Mouse (Mus musculus): Measurements from ENCODE around the gene Elmo1.
A peak's percentile ranks its signal among the peaks of the same experiment; 100 is the strongest.

The Elmo1 gene

DNA sequence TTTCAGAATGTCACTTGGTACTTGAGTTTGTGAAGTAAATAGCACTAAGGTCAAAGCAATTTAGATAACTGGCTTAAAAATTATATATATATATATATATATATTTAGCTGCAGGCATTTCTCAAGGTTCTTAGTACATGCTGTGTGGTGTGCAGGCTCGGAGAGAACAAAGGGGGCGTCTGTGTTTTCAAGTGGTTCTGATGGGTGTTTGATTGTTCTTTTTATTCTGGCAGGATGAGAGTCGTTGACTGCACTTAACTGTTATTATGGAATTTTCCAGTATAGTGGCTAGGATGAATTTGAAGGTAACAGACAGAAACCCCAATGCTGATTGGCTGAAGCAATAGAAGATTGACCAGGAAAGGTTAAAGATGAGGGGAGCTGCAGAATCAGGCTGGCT, 33.6 kb downstream of the Elmo1 start:
- no peak for DNase-seq (ENCODE audit: low spot score)

DNA sequence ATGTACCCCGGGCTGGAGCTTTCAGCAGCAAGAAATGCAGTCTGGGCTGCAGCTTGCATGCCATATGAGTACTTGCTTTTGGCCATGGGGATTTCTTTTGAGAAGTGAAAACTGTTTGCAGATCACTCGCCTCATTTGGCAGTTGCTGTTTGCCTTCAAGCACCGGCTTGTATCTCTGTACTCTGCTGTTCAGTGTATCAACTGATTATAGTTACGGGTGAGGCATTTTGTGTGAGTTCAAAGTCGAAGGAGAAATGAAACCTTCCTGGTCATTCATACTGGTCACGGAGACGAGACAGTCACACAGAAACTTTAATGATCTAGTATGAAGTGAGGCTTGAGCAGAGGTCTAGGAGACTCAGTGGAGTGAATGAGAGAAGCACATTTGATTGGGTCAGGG, 34.6 kb downstream of the Elmo1 start:
- no peak for DNase-seq (ENCODE audit: low spot score)

DNA sequence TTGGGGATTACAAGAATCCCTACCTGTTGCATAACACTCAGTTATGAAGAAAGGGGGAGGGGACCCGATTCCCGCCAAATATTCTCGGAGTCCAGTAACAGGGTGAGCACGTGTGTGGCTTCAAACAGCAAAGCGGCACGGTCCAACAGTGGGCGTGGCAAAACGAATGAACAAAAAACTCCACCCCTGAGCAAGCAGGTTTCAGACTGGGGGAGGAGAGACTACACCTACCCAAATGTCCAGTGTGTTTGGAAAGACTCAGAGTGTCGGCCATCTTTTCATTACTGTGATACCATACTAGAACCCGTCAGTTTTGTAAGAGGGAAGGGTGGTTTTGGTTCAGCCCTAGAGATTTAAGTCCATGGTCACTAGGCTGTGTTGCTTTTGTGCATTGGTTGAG, 35.4 kb downstream of the Elmo1 start:
- DNase-seq (ENCODE audit: low spot score): no peak

GRCm38 (mm10) chr13:20127553-20127952, 37.2 kb downstream of the Elmo1 start:
- no peak for DNase-seq (ENCODE audit: low spot score)

DNA sequence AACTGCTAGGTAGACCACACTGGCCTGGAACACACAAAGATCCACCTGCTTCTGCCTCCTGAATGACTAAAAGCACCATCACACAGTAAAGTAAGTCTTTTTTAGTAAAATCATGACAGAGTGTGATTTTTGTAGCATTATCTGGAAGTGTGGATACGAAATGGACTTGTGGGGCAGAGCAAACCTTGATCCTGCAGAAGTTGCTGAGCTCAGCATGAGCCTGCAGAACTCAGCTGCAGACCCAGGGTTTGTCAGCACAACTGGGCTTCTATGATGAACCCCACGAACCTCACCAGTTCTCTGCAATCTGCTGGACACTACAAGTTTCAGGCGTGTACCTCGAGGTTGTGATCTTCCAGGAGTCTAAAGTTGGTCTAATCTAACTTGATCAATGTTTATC, 37.7 kb downstream of the Elmo1 start:
- DNase-seq (ENCODE audit: low spot score): no peak

DNA sequence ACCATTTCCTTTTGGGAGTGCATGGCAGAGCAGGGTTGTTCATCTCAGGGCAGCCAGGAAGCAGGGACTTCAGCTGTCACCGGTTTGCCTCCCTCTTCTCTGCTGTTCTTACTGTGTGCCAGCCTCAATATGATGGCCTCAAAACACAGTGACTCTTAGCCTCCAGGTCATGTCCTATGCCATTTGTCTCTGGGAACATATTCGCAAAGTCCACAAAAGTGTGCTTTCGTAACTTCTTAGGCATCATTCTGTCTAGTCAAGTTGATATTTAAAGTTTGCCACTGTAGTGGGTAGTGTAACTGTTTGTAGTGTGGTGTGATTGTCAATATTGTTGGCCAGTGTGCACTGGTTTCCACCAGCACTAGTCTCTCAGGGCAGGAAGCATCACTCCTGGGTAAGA, 40.3 kb downstream of the Elmo1 start:
- DNase-seq (ENCODE audit: low spot score): no peak

GRCm38 (mm10) chr13:20131322-20131997, 41.1 kb downstream of the Elmo1 start:
- DNase-seq (ENCODE audit: low spot score): peak; percentile 53

DNA sequence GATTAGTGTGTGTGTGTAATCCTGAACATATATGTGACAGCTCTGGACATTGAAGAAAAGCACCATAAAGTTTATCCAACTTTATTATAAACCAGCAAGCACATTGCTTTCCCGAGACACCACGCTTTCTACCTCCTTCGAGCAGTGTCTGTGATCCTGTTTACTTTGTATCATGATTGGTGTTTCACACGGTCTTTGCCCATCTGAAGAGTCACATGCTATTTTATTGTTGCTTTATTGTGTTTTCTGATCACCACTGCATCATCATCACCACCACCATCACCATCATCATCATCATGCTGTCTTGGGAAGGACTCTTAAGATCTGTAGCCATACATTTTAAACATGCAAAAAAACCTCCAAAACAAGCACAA, 41.6 kb downstream of the Elmo1 start:
- no peak for DNase-seq (ENCODE audit: low spot score)

GRCm38 (mm10) chr13:20133602-20134394, 43.4 kb downstream of the Elmo1 start:
- DNase-seq (ENCODE audit: low spot score): no peak

DNA sequence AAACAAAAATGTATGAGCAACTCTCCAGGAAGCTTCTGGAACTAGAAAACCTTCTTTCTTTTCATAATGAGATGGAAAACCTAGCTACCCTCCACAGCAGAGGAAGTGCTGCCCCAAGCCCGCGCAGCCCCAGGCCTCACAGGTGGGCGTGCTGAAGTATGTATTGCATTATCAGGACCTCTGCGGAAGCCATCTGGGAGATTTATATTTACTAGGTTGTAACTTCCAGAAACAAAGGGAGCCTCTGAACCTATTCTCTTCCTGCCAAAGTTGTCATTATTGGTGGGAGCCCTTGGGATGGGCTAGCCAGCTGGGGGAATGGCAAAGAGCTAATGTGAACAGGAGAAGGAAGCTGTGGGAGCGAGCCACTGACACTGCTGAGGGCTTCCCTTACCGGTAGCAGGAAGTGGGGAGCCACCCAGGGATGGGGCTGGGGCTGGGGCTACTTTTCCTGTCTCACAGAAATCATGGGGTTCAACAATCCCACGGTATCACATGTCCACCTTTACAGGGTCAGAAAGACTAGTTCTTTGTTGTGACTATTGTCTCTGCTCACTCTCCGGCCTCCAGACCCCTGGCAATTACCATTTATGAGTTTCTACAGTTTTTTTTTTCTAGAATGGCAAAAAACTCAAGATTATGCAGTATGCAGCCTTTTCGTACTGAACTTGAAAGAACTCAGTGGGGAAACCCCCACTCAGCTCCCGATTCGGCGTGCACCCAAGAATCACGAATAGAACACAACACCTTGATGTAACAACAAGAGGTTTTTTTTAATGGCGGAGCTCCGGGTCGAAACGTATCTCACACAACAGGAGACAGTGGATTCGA, 44.2 kb downstream of the Elmo1 start:
- no peak for DNase-seq (ENCODE audit: low spot score)

DNA sequence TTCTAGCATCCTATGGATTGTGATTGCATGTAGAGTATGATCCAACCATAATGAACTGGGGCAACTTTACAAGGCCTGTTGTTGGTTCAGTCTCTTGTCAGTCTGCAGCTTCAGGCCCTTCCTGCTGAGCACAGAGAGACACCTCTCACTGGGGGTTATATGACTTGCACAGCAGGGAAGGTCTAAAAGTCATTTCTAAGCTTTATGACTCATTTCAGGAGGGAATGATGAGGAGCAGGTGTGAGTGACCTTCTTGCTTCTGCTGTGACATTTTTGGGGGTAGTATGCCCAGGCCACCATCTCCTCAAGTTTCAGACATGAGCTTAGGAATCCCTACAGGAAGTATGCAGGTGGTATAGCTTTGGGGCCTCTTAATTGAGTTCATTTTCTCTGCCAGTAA, 46.4 kb downstream of the Elmo1 start:
- no peak for DNase-seq (ENCODE audit: low spot score)

DNA sequence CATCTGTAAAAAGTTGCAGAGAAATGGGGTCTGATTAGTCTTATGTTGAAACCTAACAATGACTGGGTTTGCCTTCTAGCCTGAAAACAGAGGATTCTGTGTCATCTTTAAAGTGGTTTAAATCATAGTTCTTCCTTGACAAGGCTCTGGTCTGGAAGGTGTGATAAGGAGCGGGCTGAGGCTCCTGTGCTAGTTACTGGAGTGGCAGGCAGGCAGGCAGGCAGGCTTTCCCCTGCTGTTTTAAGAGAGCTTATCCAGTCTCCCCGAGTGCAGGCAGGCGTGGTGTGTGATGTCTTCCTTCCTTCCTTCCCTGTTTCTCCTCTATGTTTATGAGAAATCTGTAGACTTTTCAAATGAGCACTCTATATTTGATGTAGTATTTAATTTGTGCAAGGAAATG, 48.1 kb downstream of the Elmo1 start:
- DNase-seq (ENCODE audit: low spot score): no peak

DNA sequence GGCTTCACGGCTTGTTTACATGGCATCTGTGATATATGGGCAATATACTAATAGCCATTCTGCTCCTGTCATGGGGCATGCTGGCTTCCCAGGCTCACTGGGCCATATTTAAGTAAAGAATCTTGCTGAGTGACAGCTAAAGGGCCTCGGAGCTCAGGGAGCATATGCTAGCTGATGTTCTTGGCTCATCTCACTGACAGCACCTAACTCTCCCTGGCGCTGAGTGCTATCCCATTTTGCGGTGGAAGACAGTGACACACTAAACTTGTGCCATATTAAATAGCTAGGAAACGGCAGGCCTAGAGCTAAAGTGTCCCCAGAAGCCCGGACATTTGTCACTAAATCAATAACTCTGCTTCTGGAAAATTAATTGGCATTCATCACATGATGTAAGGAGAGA, 48.7 kb downstream of the Elmo1 start:
- no peak for DNase-seq (ENCODE audit: low spot score)

DNA sequence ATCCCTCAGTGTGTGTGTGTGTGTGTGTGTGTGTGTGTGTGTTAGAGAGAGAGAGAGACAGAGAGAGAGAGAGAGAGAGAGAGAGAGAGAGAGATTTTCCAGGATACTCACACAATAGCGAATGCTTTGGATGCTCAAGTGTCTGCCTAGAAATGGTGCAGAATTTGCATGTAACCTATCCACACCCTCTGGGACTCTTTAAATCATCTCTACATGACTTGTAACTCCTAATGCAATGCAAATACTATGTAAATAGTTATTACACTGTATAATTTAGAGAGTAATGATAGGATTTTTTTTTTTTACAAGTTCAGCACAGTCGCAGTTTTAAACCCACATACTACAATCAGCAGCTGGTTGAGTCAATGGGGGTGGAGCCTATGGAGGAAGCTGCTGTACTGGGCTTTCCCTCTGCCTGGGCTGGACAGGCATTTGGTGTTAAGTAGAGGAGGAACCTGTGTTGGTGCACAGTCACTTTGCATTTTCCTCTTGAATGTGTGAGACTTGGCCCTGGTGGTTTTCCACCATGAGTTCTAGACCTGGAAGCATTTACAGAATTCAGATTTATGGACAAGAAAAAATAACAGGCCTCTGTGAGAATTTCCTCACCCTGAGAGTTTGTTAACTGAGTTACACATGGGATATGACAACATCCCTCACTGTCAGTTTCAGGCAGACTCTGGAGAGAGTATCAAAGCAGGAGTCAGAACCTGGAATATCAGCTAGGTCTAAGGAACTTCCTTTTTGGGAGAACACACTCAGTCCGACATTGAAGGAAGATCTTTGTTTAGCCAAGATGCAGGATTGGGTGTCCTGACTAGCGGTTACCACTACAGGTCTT, 49.6 kb downstream of the Elmo1 start:
- no peak for DNase-seq (ENCODE audit: low spot score)

- no peak for DNase-seq (ENCODE audit: low spot score)
Observed at GRCm38 (mm10) chr13:20142637-20143036, 52.2 kb downstream of the Elmo1 start.

DNA sequence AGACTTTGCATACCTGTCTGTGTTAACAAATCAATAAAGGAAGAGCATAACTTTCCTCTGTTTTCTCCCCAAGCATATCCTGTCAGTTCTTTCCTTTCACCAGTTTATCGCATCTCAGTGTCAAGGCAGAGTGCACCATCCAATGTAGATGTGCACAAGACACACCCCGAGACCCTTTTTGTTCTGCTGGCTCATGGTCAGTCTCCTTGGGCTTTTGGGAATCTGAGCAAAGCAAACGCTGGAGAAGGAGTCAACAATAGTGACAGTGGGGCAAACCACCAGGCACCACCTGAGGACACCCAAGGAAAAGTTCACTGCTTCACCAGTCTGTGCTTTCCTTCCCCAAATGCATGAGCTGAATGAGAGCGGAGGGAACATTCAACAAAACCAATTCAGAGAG, 56.5 kb downstream of the Elmo1 start:
- DNase-seq (ENCODE audit: low spot score): no peak

DNA sequence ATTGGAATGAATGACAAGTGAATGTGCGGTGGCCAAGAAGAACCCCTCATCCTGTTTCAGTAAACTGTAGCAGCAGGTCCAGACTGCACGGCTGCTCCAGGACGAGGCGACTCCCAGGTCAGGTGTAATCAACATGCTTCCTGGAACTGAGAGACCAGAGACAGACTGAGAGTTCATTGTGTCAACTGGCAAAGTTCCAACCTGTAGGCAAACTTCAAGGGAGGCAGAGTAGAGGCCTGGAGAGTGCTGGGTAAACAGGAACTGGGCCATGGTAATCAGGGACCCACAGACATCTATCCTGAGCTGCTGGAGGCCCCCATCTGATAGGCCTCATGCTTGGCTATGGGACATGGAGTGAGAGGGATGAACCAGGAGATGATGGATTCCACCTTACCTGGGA, 57.3 kb downstream of the Elmo1 start:
- DNase-seq (ENCODE audit: low spot score): no peak

DNA sequence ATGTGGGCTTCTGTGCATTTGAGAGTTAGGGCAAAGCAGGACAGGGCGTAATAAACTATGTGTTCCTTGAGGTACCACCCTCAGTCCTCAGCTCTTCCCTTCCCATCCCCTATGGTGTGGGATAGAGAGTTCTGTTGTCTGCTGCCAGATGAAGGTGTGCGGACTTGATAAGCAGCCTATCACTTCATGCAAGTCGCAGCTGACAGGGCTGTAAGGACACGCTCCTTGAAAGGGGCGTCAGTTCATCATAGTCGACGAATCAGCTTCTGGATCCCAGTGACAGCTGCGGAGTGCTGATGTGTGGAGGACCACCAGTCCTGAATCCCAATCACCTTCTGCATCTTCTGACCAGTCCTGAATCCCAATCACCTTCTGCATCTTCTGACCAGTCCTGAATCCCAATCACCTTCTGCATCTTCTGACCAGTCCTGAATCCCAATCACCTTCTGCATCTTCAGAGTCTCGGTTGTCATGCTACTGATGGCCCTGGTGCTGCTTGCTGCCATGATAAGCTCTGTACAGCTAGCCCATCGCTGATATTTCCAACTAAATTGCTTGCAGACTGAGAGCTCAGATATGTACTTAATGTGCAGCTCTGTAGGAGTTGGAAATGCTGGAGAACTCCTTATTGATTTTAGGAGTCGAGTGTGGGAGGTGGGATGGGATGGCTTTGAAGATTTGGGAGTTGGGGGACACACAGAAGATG, 59.9 kb downstream of the Elmo1 start:
- DNase-seq (ENCODE audit: low spot score): peak; percentile 80

- DNase-seq (ENCODE audit: low spot score): peak; percentile 20
Observed at GRCm38 (mm10) chr13:20151302-20151978, 61.0 kb downstream of the Elmo1 start.

DNA sequence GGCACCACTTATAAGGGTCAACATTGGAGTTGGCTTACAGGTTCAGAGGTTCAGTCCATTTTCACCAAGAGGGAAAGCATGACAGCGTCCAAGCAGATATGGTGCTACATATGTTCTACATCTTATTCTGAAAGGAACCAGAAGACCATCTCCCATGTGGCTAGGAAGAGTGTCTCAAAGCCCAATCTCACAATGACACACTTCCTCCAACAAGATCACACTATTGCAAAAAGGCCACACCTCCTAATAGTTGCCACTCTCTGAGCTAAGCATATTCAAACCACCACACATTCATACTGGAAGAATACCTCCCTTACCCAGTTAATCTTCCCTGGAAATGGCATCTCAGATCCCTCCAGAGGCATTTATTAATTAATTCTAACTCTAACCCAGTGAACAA, 66.7 kb downstream of the Elmo1 start:
- no peak for DNase-seq (ENCODE audit: low spot score)

GRCm38 (mm10) chr13:20157529-20157928, 67.1 kb downstream of the Elmo1 start:
- no peak for DNase-seq (ENCODE audit: low spot score)

Data from c-Kit-positive CD71-positive TER-119-positive erythroid progenitor cells, embryonic 14.5 days (primary cell).